Mouse (Mus musculus) spleen, postnatal 4 days (tissue): ENCODE measurements around the gene Tjp1.

Experiments
- DNase-seq, 2 experiments: peaks; one replicate each; pipeline ENCODE4 v3.0.0; 2022; ENCODE audit warnings: low spot score in 2 of 2

Tjp1 gene

DNA sequence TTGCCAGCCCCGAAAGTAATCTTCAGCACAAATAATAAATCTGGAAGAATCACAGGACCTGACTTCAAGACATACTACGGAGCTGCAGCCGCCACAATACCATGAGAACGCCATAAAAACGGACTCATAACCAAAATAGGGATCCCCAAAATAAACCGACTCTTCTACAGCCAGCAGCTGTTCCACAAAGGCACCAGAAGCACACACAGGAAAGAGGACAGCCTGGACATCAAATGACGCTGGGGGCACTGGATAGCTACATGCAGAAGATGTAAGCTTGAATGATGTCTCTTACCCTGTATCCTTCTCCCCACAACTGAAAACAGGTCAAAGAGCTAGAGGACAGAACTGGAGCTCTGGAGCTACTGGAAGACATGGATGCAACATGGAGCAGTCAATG lies 138.0 kb downstream of the Tjp1 start:
- no peak for DNase-seq

DNA sequence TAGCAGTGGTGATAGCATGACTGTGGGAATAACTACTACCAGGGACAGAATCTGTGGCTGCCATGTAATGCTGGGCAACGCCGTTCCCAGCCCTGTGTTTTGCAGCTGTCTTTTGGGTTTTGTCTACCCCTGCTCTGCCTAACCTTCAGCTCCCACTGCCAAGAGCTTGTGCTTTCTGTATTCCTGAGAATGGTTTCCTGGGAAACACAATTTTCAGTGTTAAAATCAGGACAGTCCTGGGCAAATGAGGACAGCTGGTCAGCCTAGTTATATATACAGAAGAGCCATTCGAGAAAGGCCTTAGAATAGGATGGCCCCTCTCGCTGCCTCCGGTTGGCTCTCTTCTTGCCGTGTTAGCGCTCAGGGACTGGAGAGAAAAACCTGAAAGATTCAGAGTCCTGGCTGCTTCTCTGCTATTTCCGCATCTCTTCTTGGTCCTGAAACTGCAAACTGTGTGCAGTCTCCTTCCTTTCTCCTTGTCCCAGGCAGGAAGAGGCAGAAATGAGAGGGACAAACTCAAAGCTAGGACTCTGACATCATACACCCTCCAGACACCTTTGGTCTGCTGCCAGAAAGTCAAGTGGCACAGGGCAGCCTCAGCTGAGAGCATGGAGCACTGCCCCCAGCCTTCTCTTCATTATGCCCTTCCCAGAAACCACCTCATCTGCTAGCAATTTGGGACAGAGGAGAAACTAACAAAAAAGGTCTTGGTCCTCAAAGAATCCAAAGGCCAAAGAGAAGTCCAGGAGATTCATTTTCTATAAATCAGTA lies 139.2 kb downstream of the Tjp1 start:
- no peak for DNase-seq

DNA sequence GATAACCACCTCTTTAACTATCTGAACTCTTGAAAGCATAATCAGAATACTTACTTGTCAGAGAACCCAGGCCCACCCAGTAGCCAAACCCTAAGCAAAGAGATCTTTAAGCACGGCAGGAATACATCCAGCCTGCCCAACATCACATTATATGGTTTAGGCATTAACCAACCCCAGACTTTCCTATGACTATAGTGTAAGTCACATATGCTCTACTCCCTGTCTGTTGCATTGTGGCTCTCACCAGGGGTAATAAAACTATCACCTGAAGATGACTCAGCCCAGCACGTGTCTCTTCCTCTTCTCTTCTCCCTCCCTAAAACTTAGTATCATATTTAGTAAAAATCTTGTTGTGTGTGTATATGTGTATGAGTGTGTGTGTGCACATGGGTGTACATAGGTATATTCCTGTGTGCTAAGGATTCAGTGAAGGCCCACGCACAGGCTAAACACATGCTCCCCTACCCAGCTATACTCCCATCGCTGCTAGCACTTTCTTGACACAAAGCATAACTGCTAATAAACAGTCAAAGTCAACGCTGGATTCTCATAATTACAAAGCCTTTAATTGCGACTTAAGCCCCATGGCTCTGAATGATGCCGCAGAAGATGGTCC lies 139.9 kb downstream of the Tjp1 start:
- DNase-seq = no peak

DNA sequence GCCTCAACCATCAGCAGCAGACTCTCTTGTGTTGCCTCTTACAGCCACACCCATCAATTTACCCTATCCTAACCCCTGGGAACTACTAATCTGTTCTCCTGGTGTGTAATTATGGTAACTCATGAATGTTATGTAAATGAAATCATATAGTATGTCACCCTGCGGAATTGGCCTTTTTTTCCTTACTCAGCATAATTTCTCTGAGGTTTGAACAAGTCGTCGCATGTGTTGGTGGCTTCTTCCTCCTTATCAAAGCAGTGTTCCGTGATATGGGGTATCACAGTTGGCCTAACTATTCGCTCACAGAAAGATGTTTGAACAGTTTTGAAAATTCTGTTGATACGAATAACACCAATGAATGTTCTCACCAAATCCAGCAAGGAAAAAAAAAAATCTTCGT lies 142.8 kb downstream of the Tjp1 start:
- DNase-seq = no peak

GRCm38 (mm10) chr7:65382515-65383283 lies 144.9 kb downstream of the Tjp1 start:
- DNase-seq = no peak

DNA sequence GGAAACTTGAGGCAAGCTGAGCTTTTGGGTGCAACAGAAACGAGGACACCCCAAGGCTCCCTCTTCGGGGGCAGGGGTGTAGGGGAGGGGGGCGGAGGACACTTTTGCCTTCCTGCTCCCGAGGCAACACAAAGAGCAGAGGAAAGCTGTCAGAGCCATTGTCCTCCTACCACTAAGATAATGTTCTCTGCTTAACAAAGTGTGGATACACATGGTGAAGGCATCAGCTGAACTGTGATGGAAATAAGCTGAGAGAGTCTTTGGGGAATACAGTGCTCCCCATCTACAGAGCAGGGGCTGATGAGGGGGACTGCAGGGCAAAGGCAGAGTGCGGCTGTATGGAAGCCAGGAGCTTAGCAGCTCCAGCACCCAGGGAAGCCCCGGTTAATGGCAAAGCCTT lies 145.7 kb downstream of the Tjp1 start:
- DNase-seq = no peak

GRCm38 (mm10) chr7:65380716-65381115 lies 146.9 kb downstream of the Tjp1 start:
- no peak for DNase-seq

DNA sequence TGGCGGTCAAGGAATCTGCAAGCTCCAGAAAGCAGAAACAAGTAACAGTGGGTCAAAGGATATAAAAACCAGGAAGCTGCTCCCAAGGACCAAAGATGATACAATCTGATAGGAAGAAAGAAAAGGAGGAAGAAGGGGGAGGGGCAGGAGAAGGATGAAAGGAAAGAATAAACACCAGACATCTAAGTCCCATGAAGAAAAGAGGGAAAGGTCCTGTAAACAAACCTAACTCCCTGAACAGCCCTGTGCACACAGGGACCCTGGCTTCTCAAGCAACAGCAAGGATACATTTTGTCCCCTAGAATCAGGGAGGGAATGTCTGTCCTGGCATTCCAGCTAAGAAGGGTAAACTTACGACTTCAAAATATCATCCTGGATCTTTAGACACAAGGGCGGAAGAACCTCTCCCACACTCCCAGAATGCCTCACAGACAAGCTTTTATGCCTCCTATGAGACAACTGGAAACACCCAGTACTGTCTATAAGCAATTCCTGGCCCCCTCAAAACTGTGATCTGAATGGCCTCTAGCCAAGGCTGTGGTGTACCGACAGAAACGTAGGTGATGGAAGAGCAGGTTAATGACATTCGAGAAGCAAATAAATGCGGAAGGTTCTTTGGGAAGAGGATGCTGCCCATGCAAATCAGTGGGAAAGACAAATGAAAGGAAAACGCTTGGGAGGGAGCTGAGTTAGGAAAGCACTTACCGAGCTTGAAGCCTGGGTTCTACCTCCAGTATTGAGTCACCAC lies 148.6 kb downstream of the Tjp1 start:
- DNase-seq = no peak

- no peak for DNase-seq
Measured at GRCm38 (mm10) chr7:65377521-65377920, 150.1 kb downstream of the Tjp1 start.

- DNase-seq = no peak
Measured at GRCm38 (mm10) chr7:65375621-65376020, 152.0 kb downstream of the Tjp1 start.

- DNase-seq = no peak
Measured at GRCm38 (mm10) chr7:65375176-65375575, 152.4 kb downstream of the Tjp1 start.

GRCm38 (mm10) chr7:65373336-65373735 lies 154.2 kb downstream of the Tjp1 start:
- peak in 1 of 2 experiments; percentile 31 for DNase-seq

GRCm38 (mm10) chr7:65371765-65372164 lies 155.8 kb downstream of the Tjp1 start:
- DNase-seq = no peak

DNA sequence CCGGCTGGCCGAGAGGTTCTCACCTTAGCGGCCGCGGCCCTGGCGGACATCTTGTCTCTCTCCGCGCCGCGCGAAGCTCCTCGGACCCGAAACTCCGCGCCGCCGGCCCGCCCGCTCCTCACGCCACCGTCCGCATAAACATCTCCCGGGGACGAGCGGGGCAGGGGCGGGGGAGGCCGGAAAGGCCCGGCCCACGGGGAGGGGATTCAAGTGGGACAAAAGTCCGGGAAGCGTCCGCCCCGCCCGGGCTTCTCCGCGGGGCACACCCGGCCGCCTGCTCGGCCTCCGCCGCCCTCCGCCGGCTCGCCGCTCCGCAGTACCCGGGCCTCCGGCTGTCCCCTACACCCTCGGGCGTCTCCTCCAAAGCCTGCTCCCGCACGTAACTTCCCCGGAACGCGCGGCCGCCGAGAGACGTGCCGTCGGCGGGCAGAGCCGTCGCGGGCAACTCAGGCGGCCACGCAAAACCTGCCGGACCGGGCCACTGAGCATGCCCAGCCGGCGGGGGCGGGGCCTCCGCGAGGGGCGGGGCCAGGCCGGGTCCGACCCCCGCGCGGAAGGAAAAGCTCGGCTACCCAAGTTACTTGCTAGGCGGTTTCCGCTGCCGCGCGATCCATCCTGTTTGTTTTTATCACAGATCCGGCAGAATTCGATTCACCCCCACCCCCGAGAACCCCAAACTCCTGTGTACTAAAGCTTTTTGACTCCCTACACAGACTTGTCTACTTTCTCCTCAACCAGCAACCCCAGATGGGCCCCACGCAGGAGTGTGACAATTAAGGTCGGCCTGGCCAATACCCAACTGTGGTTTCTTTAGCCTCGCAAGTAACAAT lies 156.6 kb downstream of the Tjp1 start:
- peak; percentile 67 to 78 for DNase-seq

DNA sequence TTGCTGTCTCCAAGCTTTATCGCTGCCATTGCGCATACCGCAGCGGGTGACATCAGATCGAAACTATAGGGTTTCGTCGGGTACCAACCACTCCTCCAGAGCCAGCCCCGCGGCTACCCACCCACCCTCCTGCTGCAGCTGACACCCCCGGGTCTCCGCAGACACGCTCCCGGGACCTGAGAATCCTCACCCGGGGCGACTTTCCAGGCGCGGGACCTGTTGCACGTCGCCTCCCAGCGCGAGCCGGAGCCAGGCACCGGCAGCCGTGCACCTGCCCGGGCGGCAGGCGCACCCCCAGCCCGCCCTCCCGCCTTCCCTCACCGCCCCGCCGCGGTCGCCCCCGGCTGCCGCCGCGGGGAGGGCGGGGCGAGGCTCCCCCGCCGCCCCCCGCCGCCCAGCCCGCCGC lies 157.2 kb downstream of the Tjp1 start:
- DNase-seq = peak in 1 of 2 experiments; percentile 65

DNA sequence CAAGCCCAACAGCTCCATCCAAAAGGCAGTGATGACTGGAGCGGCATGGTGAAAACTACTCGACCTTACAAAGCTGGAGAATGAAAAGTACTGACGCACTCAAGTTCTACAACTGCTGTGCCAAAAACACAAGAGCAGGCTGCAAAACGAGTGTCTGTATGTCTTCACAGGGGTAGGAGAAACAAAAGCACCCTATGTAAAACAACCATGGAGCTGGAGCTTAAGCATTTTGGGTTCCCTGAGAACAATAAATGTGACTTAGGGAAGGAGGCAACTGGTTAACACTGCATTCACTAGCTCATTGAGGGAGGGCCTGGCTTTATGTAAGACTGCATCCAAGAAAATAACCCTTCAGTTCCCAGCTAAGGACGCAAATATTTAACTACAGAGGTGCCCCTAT lies 158.5 kb downstream of the Tjp1 start:
- no peak for DNase-seq

GRCm38 (mm10) chr7:65367386-65368245 lies 160.0 kb downstream of the Tjp1 start:
- no peak for DNase-seq

- DNase-seq = no peak
Measured at GRCm38 (mm10) chr7:65366153-65366552, 161.4 kb downstream of the Tjp1 start.

- DNase-seq = no peak
Measured at GRCm38 (mm10) chr7:65365560-65365959, 162.0 kb downstream of the Tjp1 start.

DNA sequence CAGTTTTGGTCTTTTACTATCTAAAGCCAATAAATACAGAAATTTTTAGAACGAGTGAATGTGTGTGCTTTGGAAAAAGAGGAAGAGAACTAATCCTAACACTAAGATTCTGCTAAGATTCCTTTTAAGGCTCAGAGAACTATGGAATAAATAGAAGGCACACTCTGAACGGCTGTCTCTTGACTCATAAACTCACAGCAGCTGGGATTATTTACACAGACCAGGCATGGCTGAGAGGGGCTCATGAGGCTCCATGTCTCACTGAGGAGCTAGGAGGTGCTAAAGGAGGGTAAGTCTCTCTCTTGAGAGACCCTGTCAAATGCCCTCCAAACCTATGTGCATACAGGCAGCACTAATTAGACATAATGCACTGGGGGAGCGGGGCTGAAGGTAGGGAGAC lies 167.3 kb downstream of the Tjp1 start:
- DNase-seq = no peak
